Mouse (Mus musculus): Measurements from ENCODE around the gene Sbk2. TPM values are rescaled to one million over a fixed set of nuclear protein-coding genes. Genes with fewer than 3 reads are reported as not detected.

Sbk2 gene
- polyA plus RNA-seq, 1 experiment from 2014 or later, result 1.2 TPM

- peaks cover 66% of the 10 kb centered on the region for H3K4me1 ChIP-seq
Measured at GRCm38 (mm10) chr7:4925441-4926381, 38.5 kb downstream of the Sbk2 start, which contains the start of gene Ssc5d. Ssc5d (plus strand) TSS chr7:4925785.

GRCm38 (mm10) chr7:4924891-4925301, 39.3 kb downstream of the Sbk2 start:
- Histone ChIP-seq H3K27ac (peak overlapping the region; percentile 92), H3K36me3 (peaks cover 13% of the 10 kb centered on the region), H3K9ac (no peak overlapping the region), H3K4me2 (peak overlapping the region; percentile 65), H3K9me3 (no peaks in the 10 kb centered on the region), H3K27me3 (no peaks in the 10 kb centered on the region), H3K4me1 (peaks cover 66% of the 10 kb centered on the region), H3K4me3 (no peak overlapping the region)
- ATAC-seq (ENCODE audit: borderline replicate concordance, extremely low read depth, low FRiP score, low TSS enrichment), result peak; percentile 72
- WGBS, result 5% methylated on average over 4 of the region's 4 CpGs

More at GRCm38 (mm10) chr7:4925441-4926381, 38.5 kb downstream of the Sbk2 start, which contains the start of gene Ssc5d:
- Histone ChIP-seq H3K27me3 (no peaks in the 10 kb centered on the region), H3K36me3 (peaks cover 5% of the 10 kb centered on the region; the same call in 1 of the 2 replicates), H3K27ac (peak within 1 kb of the TSS; percentile 92), H3K4me3 (no peak within 1 kb of the TSS), H3K4me2 (peak within 1 kb of the TSS; percentile 65), H3K9ac (no peak within 1 kb of the TSS), H3K9me3 (no peaks in the 10 kb centered on the region)
- peak; percentile 68 for ATAC-seq (ENCODE audit: borderline replicate concordance, extremely low read depth, low FRiP score, low TSS enrichment)
- 18% methylated on average over 6 of the region's 6 CpGs for WGBS

GRCm38 (mm10) chr7:4924483-4924882, 39.7 kb downstream of the Sbk2 start:
- peak; percentile 0; the same call in 1 of the 2 replicates for ATAC-seq (ENCODE audit: borderline replicate concordance, extremely low read depth, low FRiP score, low TSS enrichment)
- H3K27ac ChIP-seq, result peak overlapping the region; percentile 92
- 0 out of 2 replicates have a peak overlapping the region, but pooled peaks have one; percentile 35 for H3K9ac ChIP-seq
- peaks cover 17% of the 10 kb centered on the region for H3K36me3 ChIP-seq
- peak overlapping the region; percentile 65 for H3K4me2 ChIP-seq
- no peaks in the 10 kb centered on the region for H3K27me3 ChIP-seq
- peaks cover 66% of the 10 kb centered on the region for H3K4me1 ChIP-seq
- 3% methylated on average over 4 of the region's 4 CpGs for WGBS
- H3K9me3 ChIP-seq, result no peaks in the 10 kb centered on the region
- H3K4me3 ChIP-seq, result no peak overlapping the region

GRCm38 (mm10) chr7:4923586-4924364, 40.4 kb downstream of the Sbk2 start:
- H3K9me3 ChIP-seq, result no peaks in the 10 kb centered on the region
- H3K4me1 ChIP-seq, result peaks cover 66% of the 10 kb centered on the region
- peak overlapping the region; percentile 65 for H3K4me2 ChIP-seq
- H3K27me3 ChIP-seq, result no peaks in the 10 kb centered on the region
- H3K36me3 ChIP-seq, result peaks cover 24% of the 10 kb centered on the region
- peak overlapping the region; percentile 30 for H3K4me3 ChIP-seq
- WGBS, result 6% methylated on average over 37 of the region's 37 CpGs
- peak overlapping the region; percentile 35 for H3K9ac ChIP-seq
- peak overlapping the region; percentile 92 for H3K27ac ChIP-seq
- no peak for ATAC-seq (ENCODE audit: borderline replicate concordance, extremely low read depth, low FRiP score, low TSS enrichment)

- H3K36me3 ChIP-seq, result peaks cover 27% of the 10 kb centered on the region
- peak overlapping the region; percentile 92 for H3K27ac ChIP-seq
- ATAC-seq (ENCODE audit: borderline replicate concordance, extremely low read depth, low FRiP score, low TSS enrichment), result no peak
- peak overlapping the region; percentile 65 for H3K4me2 ChIP-seq
- peaks cover 66% of the 10 kb centered on the region for H3K4me1 ChIP-seq
- WGBS, result 1% methylated on average over 14 of the region's 14 CpGs
- H3K9ac ChIP-seq, result peak overlapping the region; percentile 32
- no peaks in the 10 kb centered on the region for H3K9me3 ChIP-seq
- peak overlapping the region; percentile 30 for H3K4me3 ChIP-seq
- H3K27me3 ChIP-seq, result no peaks in the 10 kb centered on the region
Measured at GRCm38 (mm10) chr7:4922931-4923565, 41.2 kb downstream of the Sbk2 start.

- Histone ChIP-seq H3K4me3 (peak overlapping the region; percentile 30), H3K27ac (no peak overlapping the region), H3K9ac (peak overlapping the region; percentile 32), H3K4me1 (peaks cover 60% of the 10 kb centered on the region), H3K36me3 (peaks cover 27% of the 10 kb centered on the region), H3K27me3 (no peaks in the 10 kb centered on the region), H3K4me2 (peak overlapping the region; percentile 65), H3K9me3 (no peaks in the 10 kb centered on the region)
- no peak for ATAC-seq (ENCODE audit: borderline replicate concordance, extremely low read depth, low FRiP score, low TSS enrichment)
- 1% methylated on average over 14 of the region's 14 CpGs for WGBS
Measured at GRCm38 (mm10) chr7:4922508-4922907, 41.7 kb downstream of the Sbk2 start.

- no peaks in the 10 kb centered on the region for H3K9me3 ChIP-seq
Measured at GRCm38 (mm10) chr7:4921824-4922482, 42.3 kb downstream of the Sbk2 start, which contains the start of gene Nat14. Nat14 (plus strand) TSS chr7:4922028.

GRCm38 (mm10) chr7:4920976-4921823, 43.0 kb downstream of the Sbk2 start:
- Histone ChIP-seq H3K27me3 (no peaks in the 10 kb centered on the region), H3K9ac (no peak overlapping the region), H3K4me2 (peak overlapping the region; percentile 12; the same call in 1 of the 2 replicates), H3K9me3 (no peaks in the 10 kb centered on the region), H3K4me1 (peaks cover 57% of the 10 kb centered on the region), H3K36me3 (peaks cover 27% of the 10 kb centered on the region), H3K27ac (peak overlapping the region; percentile 70), H3K4me3 (no peak overlapping the region)
- 54% methylated on average over 23 of the region's 23 CpGs for WGBS
- no peak for ATAC-seq (ENCODE audit: borderline replicate concordance, extremely low read depth, low FRiP score, low TSS enrichment)

More at GRCm38 (mm10) chr7:4921824-4922482, 42.3 kb downstream of the Sbk2 start, which contains the start of gene Nat14:
- Histone ChIP-seq H3K27me3 (no peaks in the 10 kb centered on the region), H3K4me1 (peaks cover 57% of the 10 kb centered on the region), H3K4me2 (peak within 1 kb of the TSS; percentile 65), H3K27ac (peak within 1 kb of the TSS; percentile 70), H3K4me3 (peak within 1 kb of the TSS; percentile 30), H3K36me3 (peaks cover 27% of the 10 kb centered on the region), H3K9ac (peak within 1 kb of the TSS; percentile 32)
- WGBS, result 30% methylated on average over 8 of the region's 8 CpGs
- ATAC-seq (ENCODE audit: borderline replicate concordance, extremely low read depth, low FRiP score, low TSS enrichment), result no peak

- peaks cover 27% of the 10 kb centered on the region for H3K36me3 ChIP-seq
- H3K9me3 ChIP-seq, result no peaks in the 10 kb centered on the region
- H3K27me3 ChIP-seq, result no peaks in the 10 kb centered on the region
- 90% methylated on average over 19 of the region's 19 CpGs for WGBS
- H3K9ac ChIP-seq, result no peak overlapping the region
- H3K4me2 ChIP-seq, result no peak overlapping the region; the same call in 1 of the 2 replicates
- peak overlapping the region; percentile 70 for H3K27ac ChIP-seq
- H3K4me3 ChIP-seq, result no peak overlapping the region
- no peak for ATAC-seq (ENCODE audit: borderline replicate concordance, extremely low read depth, low FRiP score, low TSS enrichment)
- H3K4me1 ChIP-seq, result peaks cover 53% of the 10 kb centered on the region
Measured at GRCm38 (mm10) chr7:4920496-4920895, 43.7 kb downstream of the Sbk2 start.

- H3K4me3 ChIP-seq, result no peak overlapping the region
- peaks cover 27% of the 10 kb centered on the region for H3K36me3 ChIP-seq
- peaks cover 48% of the 10 kb centered on the region for H3K4me1 ChIP-seq
- no peaks in the 10 kb centered on the region for H3K9me3 ChIP-seq
- no peak for ATAC-seq (ENCODE audit: borderline replicate concordance, extremely low read depth, low FRiP score, low TSS enrichment)
- 82% methylated on average over 21 of the region's 21 CpGs for WGBS
- H3K9ac ChIP-seq, result no peak overlapping the region
- H3K27me3 ChIP-seq, result no peaks in the 10 kb centered on the region
- no peak overlapping the region for H3K4me2 ChIP-seq
- no peak overlapping the region for H3K27ac ChIP-seq
Measured at GRCm38 (mm10) chr7:4919971-4920370, 44.2 kb downstream of the Sbk2 start.

All from lung, embryonic 15.5 days (tissue).